Mouse (Mus musculus) forebrain, embryonic 10.5 days (tissue): ENCODE measurements at regions not wholly inside any gene's neighbourhood (a gene's known extent, or its start where the extent isn't known, plus 50 kb on each side); places are given as distances from the start of the nearest gene placed in this dataset.

ENCODE experiments used
- DNase-seq: peaks from one replicate; pipeline ENCODE4 v3.0.0-alpha.2; 2017; ENCODE audit warnings: low spot score; ENCODE audit errors: extremely low spot score
- H3K27ac ChIP-seq: fragments of 300-500 bp; sonication (generic); 2 replicates; pipeline ENCODE4 v1.5.1; 2016; ENCODE audit warnings: mild to moderate bottlenecking
- H3K27me3 ChIP-seq: fragments of 300-500 bp; sonication (generic); 2 replicates; pipeline ENCODE4 v1.6.1; 2016; ENCODE audit warnings: mild to moderate bottlenecking; ENCODE audit not compliant: poor library complexity, severe bottlenecking
- H3K36me3 ChIP-seq: fragments of 300-500 bp; sonication (generic); replicated peaks from 2 replicates; pipeline ENCODE4 v1.6.1; 2016; ENCODE audit warnings: mild to moderate bottlenecking, moderate library complexity
- H3K4me1 ChIP-seq: fragments of 300-500 bp; sonication (generic); 2 replicates; pipeline ENCODE4 v1.6.1; 2016
- H3K4me3 ChIP-seq: fragments of 300-500 bp; sonication (generic); 2 replicates; pipeline ENCODE4 v1.5.1; 2016; ENCODE audit warnings: mild to moderate bottlenecking, moderate library complexity
- H3K9me3 ChIP-seq: fragments of 300-500 bp; sonication (generic); 2 replicates; pipeline ENCODE4 v1.6.1; 2016; ENCODE audit warnings: mild to moderate bottlenecking, moderate library complexity
- WGBS: fragments of 180-500 bp; shearing (Covaris S2); methylation state at CpG from one replicate; pipeline ENCODE4 v1.1.7; 2016; 5-methylcytosine and 5-hydroxymethylcytosine counted together

GRCm38 (mm10) chr16:63081383-63081782, 227.3 kb downstream of the Pros1 start:
- Histone ChIP-seq H3K27me3 (no peaks in the 10 kb centered on the region), H3K27ac (no peak overlapping the region), H3K36me3 (no peaks in the 10 kb centered on the region), H3K4me1 (peaks cover 5% of the 10 kb centered on the region; the same call in 1 of the 2 replicates), H3K9me3 (no peaks in the 10 kb centered on the region), H3K4me3 (no peak overlapping the region)
- WGBS: 91% methylated on average over 3 of the region's 3 CpGs
- DNase-seq: no peak

GRCm38 (mm10) chr16:63083256-63083655, 229.1 kb downstream of the Pros1 start:
- WGBS: 60% methylated on average over 5 of the region's 5 CpGs
- H3K27ac ChIP-seq: no peak overlapping the region

GRCm38 (mm10) chr16:63084021-63084756, 230.1 kb downstream of the Pros1 start:
- Histone ChIP-seq H3K36me3 (no peaks in the 10 kb centered on the region), H3K9me3 (no peaks in the 10 kb centered on the region), H3K27ac (no peak overlapping the region), H3K4me3 (no peak overlapping the region), H3K27me3 (peaks cover 10% of the 10 kb centered on the region; the same call in 1 of the 2 replicates), H3K4me1 (peaks cover 9% of the 10 kb centered on the region; the same call in 1 of the 2 replicates)
- 88% methylated on average over 10 of the region's 10 CpGs for WGBS
- DNase-seq: no peak

More at GRCm38 (mm10) chr16:63083256-63083655, 229.1 kb downstream of the Pros1 start:
- Histone ChIP-seq H3K4me1 (peaks cover 5% of the 10 kb centered on the region; the same call in 1 of the 2 replicates), H3K36me3 (no peaks in the 10 kb centered on the region), H3K27me3 (peaks cover under 1% of the 10 kb centered on the region; the same call in 1 of the 2 replicates), H3K9me3 (no peaks in the 10 kb centered on the region), H3K4me3 (no peak overlapping the region)
- no peak for DNase-seq

- DNase-seq: no peak
- no peak overlapping the region for H3K27ac ChIP-seq
- peaks cover 13% of the 10 kb centered on the region for H3K4me1 ChIP-seq
- no peaks in the 10 kb centered on the region for H3K36me3 ChIP-seq
- peaks cover 16% of the 10 kb centered on the region; the same call in 1 of the 2 replicates for H3K27me3 ChIP-seq
- 91% methylated on average over 9 of the region's 9 CpGs for WGBS
- no peak overlapping the region for H3K4me3 ChIP-seq
- no peaks in the 10 kb centered on the region for H3K9me3 ChIP-seq
Measured at GRCm38 (mm10) chr16:63086086-63086796, 232.1 kb downstream of the Pros1 start.

- peak; percentile 46 for DNase-seq
- peaks cover 16% of the 10 kb centered on the region; the same call in 1 of the 2 replicates for H3K27me3 ChIP-seq
- H3K4me3 ChIP-seq: no peak overlapping the region
- peaks cover 19% of the 10 kb centered on the region for H3K4me1 ChIP-seq
- H3K36me3 ChIP-seq: no peaks in the 10 kb centered on the region
- H3K27ac ChIP-seq: peak overlapping the region; percentile 60
- WGBS: 28% methylated on average over 11 of the region's 11 CpGs
- no peaks in the 10 kb centered on the region for H3K9me3 ChIP-seq
Measured at GRCm38 (mm10) chr16:63091471-63092300, 237.6 kb downstream of the Pros1 start.

- peaks cover 15% of the 10 kb centered on the region for H3K4me1 ChIP-seq
- H3K9me3 ChIP-seq: no peaks in the 10 kb centered on the region
- H3K27me3 ChIP-seq: peaks cover 5% of the 10 kb centered on the region; the same call in 1 of the 2 replicates
- H3K36me3 ChIP-seq: no peaks in the 10 kb centered on the region
- 87% methylated on average over 5 of the region's 5 CpGs for WGBS
- no peak for DNase-seq
- no peak overlapping the region for H3K27ac ChIP-seq
- H3K4me3 ChIP-seq: no peak overlapping the region
Measured at GRCm38 (mm10) chr16:63094126-63094840, 240.2 kb downstream of the Pros1 start.

GRCm38 (mm10) chr16:63102362-63102761, 248.3 kb downstream of the Pros1 start:
- Histone ChIP-seq H3K27ac (no peak overlapping the region), H3K9me3 (no peaks in the 10 kb centered on the region), H3K4me1 (no peaks in the 10 kb centered on the region), H3K27me3 (no peaks in the 10 kb centered on the region), H3K4me3 (no peak overlapping the region), H3K36me3 (no peaks in the 10 kb centered on the region)
- no peak for DNase-seq
- WGBS: 83% methylated on average over 3 of the region's 3 CpGs

- DNase-seq: no peak
- Histone ChIP-seq H3K27me3 (no peaks in the 10 kb centered on the region), H3K4me1 (no peaks in the 10 kb centered on the region), H3K9me3 (no peaks in the 10 kb centered on the region), H3K36me3 (no peaks in the 10 kb centered on the region), H3K4me3 (no peak overlapping the region), H3K27ac (no peak overlapping the region)
- WGBS: 98% methylated on average over 1 of the region's 1 CpGs
Measured at GRCm38 (mm10) chr16:63102930-63103329, 248.8 kb downstream of the Pros1 start.

GRCm38 (mm10) chr16:63104383-63104782, 250.3 kb downstream of the Pros1 start:
- Histone ChIP-seq H3K27ac (no peak overlapping the region), H3K4me1 (no peaks in the 10 kb centered on the region), H3K36me3 (no peaks in the 10 kb centered on the region), H3K4me3 (no peak overlapping the region), H3K27me3 (no peaks in the 10 kb centered on the region), H3K9me3 (no peaks in the 10 kb centered on the region)
- DNase-seq: no peak
- WGBS: 98% methylated on average over 5 of the region's 5 CpGs

- Histone ChIP-seq H3K4me1 (no peaks in the 10 kb centered on the region), H3K27ac (no peak overlapping the region)
- 82% methylated on average over 11 of the region's 11 CpGs for WGBS
Measured at GRCm38 (mm10) chr16:63104938-63105714, 251.0 kb downstream of the Pros1 start.

GRCm38 (mm10) chr16:63116456-63116855, 262.3 kb downstream of the Pros1 start:
- 93% methylated on average over 2 of the region's 2 CpGs for WGBS
- no peak overlapping the region for H3K4me3 ChIP-seq
- no peaks in the 10 kb centered on the region for H3K9me3 ChIP-seq

More at GRCm38 (mm10) chr16:63104938-63105714, 251.0 kb downstream of the Pros1 start:
- no peaks in the 10 kb centered on the region for H3K36me3 ChIP-seq
- H3K4me3 ChIP-seq: no peak overlapping the region
- H3K27me3 ChIP-seq: no peaks in the 10 kb centered on the region
- DNase-seq: no peak
- no peaks in the 10 kb centered on the region for H3K9me3 ChIP-seq

More at GRCm38 (mm10) chr16:63116456-63116855, 262.3 kb downstream of the Pros1 start:
- Histone ChIP-seq H3K27ac (no peak overlapping the region), H3K4me1 (no peaks in the 10 kb centered on the region), H3K36me3 (no peaks in the 10 kb centered on the region), H3K27me3 (no peaks in the 10 kb centered on the region)
- no peak for DNase-seq
